In the genomic region with DNA sequence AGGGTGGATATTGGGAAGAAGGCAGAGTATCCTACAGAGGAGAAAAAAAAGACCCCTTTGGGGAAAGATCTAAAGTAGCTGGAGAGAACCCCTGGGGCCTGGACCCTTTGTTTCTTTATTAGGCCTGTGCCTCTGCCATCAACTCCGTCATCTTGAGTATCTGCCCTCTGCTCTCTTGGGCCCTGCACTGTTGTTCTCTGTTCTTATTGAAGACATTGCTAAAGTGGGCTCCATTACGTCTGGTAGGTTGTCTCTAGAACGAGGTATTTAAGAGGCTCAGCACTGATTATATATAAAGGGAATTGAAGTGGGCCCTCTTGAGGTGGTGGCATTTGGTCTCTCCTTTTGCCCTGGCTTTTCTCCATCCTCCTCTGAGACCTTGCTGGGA, we compare ENCODE assay signal across 8 mouse cellular contexts. TPM values are rescaled to one million over a fixed set of nuclear protein-coding genes. Genes with fewer than 3 reads are reported as not detected.
DNase-seq lines count a peak whose midpoint lies in the region; ATAC-seq lines count a peak whose summit lies in the region.

No protein-coding gene starts in this region.

- H3K36me3 ChIP-seq in forebrain, embryonic 10.5 days (replicated peaks): peaks cover 8% of the 10 kb centered on the region; the same call in 1 of the 2 replicates
- H3K36me3 ChIP-seq in liver, embryonic 15.5 days (replicated peaks): peaks cover 13% of the 10 kb centered on the region

- ATAC-seq in liver, embryonic 15.5 days (ENCODE audit: insufficient read depth): peak; percentile 56

- no peaks in the 10 kb centered on the region for H3K9me3 ChIP-seq in forebrain, embryonic 10.5 days
- no peaks in the 10 kb centered on the region for H3K9me3 ChIP-seq in liver, embryonic 15.5 days (replicated peaks)

- H3K27me3 ChIP-seq in forebrain, embryonic 10.5 days (ENCODE audit: poor library complexity, severe bottlenecking): no peaks in the 10 kb centered on the region
- no peaks in the 10 kb centered on the region for H3K27me3 ChIP-seq in liver, embryonic 15.5 days

- peak; percentile 9 for DNase-seq in kidney, adult 11 months
- DNase-seq in kidney, postnatal 25 days: no peak
- DNase-seq in R1 (ENCODE audit: low read depth, low spot score): peak; percentile 26
- DNase-seq in forebrain, embryonic 10.5 days (ENCODE audit: extremely low spot score, low spot score): peak; percentile 17
- peak; percentile 43 for DNase-seq in induced T-regulatory cell, adult 2 months (ENCODE audit: low read depth)
- DNase-seq in retina, postnatal 1 day: peak; percentile 40
- no peak for DNase-seq in urinary bladder, postnatal 14 days (ENCODE audit: low spot score)

- H3K4me1 ChIP-seq in forebrain, embryonic 10.5 days: peaks cover 16% of the 10 kb centered on the region
- H3K4me1 ChIP-seq in liver, embryonic 15.5 days (replicated peaks): peaks cover 21% of the 10 kb centered on the region

- H3K9ac ChIP-seq in liver, embryonic 15.5 days: peak overlapping the region; percentile 89

- H3K4me3 ChIP-seq in forebrain, embryonic 10.5 days: peak overlapping the region; percentile 83
- H3K4me3 ChIP-seq in liver, embryonic 15.5 days (replicated peaks): peak overlapping the region; percentile 84

- H3K27ac ChIP-seq in forebrain, embryonic 10.5 days: peak overlapping the region; percentile 89
- H3K27ac ChIP-seq in liver, embryonic 15.5 days (replicated peaks): peak overlapping the region; percentile 86

- WGBS in forebrain, embryonic 10.5 days: 2% methylated on average over 3 of the region's 3 CpGs
- WGBS in liver, embryonic 15.5 days (ENCODE audit: insufficient replicate concordance): 5% methylated on average over 3 of the region's 3 CpGs

- peak overlapping the region; percentile 70 for H3K4me2 ChIP-seq in liver, embryonic 15.5 days

RNA-seq across cellular contexts. Expression of a gene that starts 0.6 kb away (rescaled TPM):
- 21.6 and 22.1 TPM in 2 replicates for polyA plus RNA-seq in forebrain, embryonic 10.5 days (2016; fragmentation: Nextera tagmentation; extraction: Ambion mirVana)
- 14.6 and 15.2 TPM in 2 replicates for polyA plus RNA-seq in liver, embryonic 15.5 days (2015; fragmentation: Nextera tagmentation; extraction: Ambion mirVana)

RNA-seq across cellular contexts. Expression of a gene that starts 25.9 kb away (rescaled TPM):
- 107 and 110 TPM in 2 replicates for polyA plus RNA-seq in forebrain, embryonic 10.5 days (2016; fragmentation: Nextera tagmentation; extraction: Ambion mirVana)
- polyA plus RNA-seq in liver, embryonic 15.5 days (2015; fragmentation: Nextera tagmentation; extraction: Ambion mirVana): 25.4 and 25.5 TPM in 2 replicates

Comparison
In these comparisons a context has a peak if more than half of its experiments do, and no peak if none do; other contexts are left out.
1. DNase-seq: peak in kidney, adult 11 months (single experiment), R1 (single experiment), forebrain, embryonic 10.5 days (single experiment), induced T-regulatory cell, adult 2 months (single experiment) and retina, postnatal 1 day (single experiment); none in kidney, postnatal 25 days (0 of 2) and urinary bladder, postnatal 14 days (single experiment).